Mouse (Mus musculus) cerebellum, postnatal 4 days (tissue): ENCODE measurements around the gene Mrpl16.

ENCODE experiments used
- DNase-seq, 2 experiments: peaks; one replicate each; pipeline ENCODE4 v3.0.0; 2022; ENCODE audit warnings: low spot score in 2 of 2, mixed read lengths in 1 of 2

Gene Mrpl16

DNA sequence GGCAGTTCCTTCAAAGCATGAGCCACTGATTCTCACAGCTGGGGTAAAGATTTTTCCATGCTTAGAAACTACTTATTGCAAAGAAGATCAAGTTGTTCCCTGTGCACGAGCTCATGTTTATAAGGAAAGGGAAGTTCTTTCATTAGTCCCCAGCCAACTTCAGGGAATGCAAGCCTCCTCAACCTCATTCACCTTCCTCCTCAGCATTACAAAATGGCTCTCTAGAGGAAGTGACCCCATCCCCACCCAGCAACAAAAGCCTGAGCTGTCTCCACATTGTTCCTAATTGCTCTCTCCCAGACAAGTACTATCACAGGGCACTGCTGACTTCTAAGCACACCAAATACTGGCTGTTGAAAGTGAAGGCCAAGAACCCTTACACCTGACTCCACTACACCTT, 34.2 kb downstream of the Mrpl16 start:
- DNase-seq = no peak

DNA sequence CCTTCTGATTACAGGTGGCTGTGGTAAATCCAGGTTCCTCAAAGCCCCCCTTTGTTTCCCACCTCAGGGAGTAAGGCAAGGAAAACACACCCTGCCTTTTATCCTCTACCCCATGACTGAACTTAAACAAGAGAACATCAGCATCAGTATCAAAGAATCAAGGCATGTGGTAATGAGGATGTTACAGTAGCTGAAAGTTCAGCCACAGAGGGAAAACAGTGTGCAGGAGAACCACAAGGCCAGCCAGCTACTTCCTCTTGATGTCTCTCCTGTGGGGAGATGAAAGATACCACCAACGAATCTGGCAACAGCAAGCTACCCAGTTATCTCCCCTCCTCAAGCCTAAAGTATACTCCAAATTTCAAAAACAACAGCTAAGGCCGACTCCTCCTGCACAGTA, 37.1 kb downstream of the Mrpl16 start:
- no peak for DNase-seq

DNA sequence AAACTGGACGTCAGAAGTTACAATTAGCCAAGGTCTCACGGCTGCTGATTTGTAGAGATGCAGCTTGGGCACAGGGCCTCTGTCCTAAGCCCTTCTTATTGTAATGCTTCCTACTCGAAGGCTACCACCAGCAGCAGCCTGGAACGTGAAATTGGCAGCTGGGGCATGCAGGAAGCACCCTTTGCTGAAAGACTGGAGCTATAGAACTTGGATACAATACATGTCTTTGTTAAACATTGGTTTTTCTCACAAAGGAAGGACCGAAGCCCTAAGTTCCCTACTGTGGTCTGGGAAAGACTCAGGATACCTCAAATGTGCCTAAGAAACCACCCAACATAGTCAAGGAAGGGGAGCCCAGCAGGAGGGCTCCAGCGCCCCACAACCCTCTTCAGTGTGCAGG, 37.6 kb downstream of the Mrpl16 start:
- no peak for DNase-seq

DNA sequence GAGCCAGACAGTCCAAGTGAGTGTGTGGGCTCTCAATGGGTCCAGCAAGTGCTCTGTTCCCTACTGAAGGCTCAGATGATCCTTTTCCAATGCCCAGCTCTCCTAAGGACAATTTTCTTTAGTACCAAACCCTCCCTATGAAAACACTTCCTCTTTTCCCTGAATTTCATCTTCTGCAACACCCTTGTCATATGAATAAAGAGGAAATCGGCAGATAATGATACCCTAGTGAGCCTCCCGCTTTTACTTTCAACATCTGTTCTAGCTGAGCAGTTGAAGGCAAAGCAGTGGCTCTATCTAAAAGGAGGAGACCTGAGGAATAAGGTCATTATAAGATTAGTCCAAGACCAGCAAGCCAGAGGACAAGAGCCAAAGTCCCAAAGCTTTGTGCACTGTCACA, 38.3 kb downstream of the Mrpl16 start:
- no peak for DNase-seq

DNA sequence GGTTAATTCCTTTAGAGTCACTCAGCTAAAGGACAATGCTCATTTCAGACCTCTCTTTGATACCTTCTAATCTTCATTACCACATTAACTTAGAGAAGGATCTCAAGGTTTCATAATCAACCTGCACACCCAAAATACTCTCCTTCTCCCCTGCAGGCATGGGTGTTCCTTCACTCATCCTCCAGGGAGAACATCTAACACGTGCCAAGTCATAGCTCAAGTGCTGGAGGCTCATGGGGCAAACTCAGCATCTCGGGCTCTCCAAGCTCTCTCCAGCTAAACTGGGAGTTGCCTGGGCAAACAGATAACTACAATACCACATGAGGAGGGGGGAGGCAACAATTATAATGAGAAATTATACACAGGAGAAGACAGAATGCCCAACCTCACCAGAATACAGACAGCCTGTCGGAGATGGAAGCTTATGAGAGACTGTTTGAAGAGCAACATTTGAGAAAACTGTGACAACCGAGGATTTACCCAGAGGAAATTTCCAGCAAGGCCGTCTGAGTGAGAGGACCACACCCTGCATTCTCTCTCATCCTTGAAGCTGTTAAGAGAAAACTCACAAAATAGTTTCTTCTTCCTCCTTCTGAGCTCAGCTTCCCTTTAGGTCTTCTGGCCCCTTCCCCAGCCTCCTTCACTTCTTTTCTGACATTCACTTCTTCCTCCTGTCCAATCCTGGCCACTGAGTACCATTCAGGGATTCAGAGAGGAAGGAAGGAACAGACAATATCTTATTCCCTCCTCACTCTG, 40.0 kb downstream of the Mrpl16 start:
- no peak for DNase-seq

DNA sequence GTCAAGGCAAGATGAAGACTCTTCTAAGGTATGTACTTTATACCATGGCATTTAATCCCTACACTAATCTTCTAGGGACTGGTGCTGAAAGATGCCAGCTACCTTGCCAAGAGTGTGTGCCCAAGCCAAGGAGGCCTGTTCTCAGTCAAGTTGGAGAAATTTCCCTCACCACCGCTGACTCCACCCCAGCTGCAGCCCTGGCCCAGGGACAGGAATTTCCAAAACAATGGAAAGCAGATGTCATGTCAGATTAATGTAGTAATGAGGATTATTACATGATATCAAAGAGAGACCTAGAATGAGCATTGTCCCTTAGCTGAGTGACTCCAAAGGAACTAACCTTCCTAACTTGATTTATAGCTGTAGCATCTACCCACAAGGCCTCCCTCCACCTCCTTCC, 40.7 kb downstream of the Mrpl16 start:
- DNase-seq = no peak

DNA sequence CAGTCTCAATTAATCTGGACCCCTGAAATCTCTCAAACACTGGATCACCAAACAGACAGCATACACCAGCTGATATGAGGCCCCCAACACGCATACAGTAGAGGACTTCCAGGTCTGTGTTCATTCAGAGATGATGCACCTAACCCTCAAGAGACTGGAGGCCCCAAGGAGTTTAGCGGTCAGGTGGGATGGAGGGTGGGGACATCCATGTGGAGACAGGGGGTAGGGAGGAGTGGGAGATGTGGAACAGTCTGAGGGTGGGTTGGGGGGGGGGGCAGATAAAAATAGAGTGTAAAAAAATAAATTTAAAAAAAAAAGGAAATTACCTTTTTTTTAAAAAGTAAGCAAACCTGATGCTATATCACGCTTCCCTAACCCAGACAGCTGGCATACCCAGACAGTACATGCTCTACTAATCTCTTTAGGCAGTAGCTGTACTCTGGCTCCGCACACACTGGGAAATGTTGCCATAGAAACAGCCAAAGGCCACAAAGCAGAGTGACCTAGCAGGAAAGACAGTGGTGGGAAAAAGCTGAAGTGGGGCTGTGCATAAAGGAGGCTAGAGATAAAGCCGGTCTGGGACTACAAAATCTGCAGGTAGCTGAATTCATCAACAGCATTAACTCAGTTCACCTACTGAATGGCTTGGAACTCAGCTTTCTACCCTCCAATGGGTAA, 41.6 kb downstream of the Mrpl16 start:
- no peak for DNase-seq

DNA sequence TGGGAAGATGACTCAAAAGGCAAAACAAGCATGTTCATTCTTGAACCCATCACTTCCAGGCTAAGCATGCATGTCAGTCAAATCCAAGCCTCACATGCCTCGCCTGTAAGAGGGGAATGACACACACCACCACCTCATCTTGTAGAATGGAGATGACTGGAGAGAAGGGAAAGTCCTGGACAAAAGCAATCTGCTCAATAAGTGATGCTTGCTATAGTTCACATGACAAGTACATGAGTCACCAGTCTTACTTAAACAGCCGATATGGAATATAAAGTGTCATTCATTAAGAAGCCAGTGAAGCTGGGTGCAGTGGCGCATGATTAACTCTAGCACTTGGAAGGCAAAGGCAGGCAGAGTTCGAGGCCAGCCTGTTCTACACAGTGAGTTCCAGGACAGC, 42.9 kb downstream of the Mrpl16 start:
- DNase-seq = no peak

DNA sequence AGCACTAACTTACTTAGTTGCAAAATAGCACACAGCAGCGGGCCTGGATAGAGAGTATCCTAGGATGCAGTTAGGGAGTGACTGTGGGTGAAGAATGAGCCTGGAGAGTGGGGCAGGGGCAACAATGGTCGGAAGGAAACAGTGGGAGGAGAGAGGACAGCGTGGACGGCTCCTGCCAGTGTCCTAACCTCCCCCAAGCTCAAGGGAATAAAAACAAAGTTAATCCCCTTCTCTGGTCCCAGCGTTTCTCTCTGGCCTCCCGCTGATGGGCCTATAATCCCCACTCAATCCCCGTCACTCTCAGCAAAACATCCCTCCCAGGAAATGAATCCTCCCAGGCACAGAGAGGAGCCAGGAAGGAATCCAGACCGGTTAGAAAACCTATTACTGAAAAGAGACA, 43.5 kb downstream of the Mrpl16 start:
- no peak for DNase-seq

DNA sequence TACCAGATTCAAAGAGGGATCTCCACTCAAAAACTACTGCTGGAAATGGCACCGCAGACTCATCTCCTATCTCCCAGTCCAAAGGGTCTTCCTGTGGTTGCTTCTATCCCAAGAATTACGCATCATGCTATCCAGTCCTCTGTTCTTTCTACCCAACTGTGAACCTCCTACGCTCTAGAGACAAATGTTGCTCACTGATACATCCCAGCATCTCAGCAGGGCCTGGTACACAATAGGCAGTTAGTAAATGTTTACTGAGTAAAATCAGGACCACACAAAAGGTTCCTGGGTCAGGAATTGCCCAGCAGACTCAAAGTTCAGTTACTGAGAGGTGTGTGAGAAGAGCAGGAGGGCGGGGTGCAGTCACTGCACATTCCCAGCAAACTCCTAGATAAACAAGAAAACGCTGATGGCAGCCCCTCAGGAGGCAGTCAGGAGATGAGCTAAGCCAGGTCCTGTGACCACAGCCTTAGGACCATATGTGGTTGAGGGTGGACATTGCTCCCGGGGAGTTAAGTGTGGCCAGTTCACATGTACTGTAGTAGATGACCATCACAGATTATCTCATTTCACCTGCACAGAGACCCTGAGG, 44.6 kb downstream of the Mrpl16 start:
- DNase-seq = no peak

DNA sequence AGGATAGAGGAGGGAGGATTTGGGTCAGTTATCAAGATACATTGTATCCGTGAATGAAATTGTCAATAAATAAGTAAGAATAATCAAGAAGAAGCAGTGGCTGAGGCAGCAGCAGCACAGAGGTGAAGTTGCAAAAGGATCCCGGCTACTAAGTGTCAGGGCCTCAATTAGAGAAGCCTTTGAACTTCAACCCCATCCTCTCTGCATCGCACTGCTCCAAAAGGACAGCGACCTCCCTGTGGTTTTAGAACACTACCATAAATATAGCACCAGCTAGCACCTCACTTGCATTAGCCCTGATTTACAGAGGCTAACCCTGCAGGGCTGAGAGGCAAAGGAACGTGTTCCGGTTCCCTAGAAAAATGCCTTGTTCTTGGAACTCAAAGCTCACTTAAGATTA, 46.5 kb downstream of the Mrpl16 start:
- DNase-seq = no peak

DNA sequence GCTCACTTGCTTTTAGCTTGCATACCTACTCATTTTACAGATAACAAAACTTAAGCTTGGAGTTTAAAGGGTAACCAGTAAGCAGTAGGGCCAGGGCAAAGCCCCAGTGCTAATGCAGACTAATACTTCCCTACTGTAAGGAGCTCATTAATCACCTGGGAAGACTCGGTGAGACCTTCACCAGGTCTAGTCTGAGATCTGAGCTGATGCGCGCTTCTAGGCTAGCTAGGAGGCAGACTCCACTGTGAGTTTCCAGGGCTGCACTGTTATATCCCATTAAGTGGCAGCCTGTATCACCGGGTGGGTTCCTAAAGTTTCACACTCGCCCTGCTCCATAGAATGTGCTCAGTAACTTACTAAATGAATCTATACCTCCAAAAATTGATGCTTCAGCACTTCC, 47.4 kb downstream of the Mrpl16 start:
- no peak for DNase-seq

DNA sequence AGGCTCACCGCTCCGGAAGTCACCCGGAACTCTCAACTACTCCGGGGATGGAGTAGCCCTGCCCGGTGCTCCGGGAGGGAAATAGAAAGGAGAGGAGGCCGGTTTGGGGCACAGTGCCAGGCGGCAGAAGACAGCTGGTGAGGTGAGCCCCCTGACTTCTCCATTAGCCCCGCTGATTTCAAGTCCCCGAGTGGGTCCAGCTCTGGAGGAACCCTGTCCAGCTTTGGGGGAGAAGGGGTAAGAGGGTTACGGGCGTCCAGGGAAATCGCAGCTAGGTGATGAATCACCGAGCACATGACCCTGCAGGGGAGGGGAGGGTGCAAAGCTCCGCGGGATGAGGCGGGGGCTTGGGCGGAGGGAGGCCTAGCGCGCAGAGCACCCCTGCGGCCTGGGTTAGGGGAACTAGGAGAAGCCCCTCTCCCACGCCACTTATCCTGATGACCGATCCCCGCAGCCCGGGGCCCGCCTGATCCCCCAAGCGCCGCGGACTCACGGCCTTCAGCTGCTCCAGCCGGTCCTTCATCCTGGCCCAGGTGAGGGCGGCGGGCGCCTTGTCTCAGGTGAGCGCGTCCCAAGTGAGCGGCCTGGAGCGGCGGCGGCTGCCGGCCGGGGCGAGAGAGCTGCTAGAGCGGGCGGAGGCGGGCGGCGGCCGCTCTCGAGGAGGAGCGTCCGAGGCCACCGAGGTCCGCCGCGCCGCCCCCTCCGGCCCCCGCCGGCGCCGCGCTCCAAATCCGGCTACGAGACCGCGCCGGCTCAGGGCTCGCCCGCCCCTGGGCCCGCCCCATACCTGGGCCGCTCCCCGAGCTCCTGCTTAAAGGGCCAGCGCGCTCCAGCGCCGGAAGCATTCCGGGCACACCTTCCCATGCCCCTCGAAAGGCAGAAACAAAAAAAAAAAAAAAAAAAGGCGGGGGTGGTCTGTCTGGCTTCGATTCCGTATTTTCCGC, 48.3 kb downstream of the Mrpl16 start:
- peak; percentile 23 for DNase-seq

DNA sequence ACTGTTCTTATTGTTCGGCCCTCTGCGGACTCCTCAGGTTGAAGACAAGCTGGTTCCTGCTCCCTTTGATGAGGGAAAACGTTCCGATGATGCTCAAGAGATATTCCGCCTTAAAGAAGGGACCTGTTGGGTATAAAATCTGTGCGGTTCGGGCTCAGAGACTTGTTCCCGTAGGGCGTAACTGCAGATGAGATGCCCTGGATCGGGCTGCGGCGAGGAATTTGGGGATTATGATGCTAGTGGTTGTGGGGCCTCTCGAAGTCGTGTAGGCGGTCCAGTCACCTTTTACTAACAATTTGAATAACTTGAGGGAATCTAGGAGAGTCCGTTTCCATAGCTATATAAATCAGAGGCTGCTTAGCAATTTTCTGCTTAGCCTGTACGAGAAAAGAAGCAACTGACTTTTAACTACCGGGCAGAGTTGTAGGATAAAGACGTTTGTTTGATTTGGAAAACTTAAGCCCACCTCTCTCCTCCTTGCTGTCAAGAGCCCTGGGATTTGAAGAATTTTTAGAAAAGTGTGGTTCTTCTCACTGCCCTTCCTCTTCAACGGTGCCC, 49.0 kb downstream of the Mrpl16 start, which contains the start of gene Stx3:
Gene Stx3, minus strand, starts transcription at position 261 of the 558 bp plus-strand sequence.
- no peak for DNase-seq

DNA sequence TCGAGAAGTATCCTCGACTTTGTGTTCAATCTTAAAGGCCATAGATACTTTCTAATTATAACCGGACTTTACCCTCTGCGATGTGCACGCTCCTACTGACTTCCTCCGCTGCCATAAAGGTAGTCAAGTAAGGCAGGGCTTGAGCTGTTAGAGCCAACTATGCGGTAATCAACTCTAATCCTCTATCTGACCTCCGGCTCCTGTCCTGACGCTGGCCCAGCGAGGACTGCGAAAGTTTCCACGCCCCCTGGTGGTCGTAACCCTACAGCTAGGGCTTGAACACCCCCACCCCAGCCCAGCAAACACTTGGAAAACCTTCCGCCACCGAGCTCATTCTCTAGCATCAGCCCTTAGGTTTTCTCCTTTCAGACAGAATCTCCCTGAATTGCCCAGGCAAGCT, 49.6 kb downstream of the Mrpl16 start:
- peak; percentile 71 to 84 for DNase-seq

DNA sequence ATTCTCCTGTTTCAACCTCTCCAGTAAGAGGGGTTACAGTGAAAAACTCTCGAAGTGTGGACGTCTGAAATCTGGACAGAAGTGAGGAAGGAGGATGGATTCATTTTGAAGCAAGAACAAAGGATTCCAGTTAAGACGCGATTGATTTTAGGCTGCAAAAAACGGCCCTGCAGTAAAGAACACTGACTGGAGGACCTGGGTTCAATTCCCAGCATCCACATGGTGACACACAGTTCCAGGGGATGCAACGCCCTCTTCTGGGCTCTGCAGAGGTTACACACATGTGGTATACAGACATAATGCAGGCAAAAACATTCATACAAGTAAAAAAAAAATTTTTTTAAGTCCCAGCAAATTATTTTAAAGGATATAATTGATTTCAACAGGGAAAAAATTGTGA, 50.0 kb downstream of the Mrpl16 start:
- DNase-seq = no peak

DNA sequence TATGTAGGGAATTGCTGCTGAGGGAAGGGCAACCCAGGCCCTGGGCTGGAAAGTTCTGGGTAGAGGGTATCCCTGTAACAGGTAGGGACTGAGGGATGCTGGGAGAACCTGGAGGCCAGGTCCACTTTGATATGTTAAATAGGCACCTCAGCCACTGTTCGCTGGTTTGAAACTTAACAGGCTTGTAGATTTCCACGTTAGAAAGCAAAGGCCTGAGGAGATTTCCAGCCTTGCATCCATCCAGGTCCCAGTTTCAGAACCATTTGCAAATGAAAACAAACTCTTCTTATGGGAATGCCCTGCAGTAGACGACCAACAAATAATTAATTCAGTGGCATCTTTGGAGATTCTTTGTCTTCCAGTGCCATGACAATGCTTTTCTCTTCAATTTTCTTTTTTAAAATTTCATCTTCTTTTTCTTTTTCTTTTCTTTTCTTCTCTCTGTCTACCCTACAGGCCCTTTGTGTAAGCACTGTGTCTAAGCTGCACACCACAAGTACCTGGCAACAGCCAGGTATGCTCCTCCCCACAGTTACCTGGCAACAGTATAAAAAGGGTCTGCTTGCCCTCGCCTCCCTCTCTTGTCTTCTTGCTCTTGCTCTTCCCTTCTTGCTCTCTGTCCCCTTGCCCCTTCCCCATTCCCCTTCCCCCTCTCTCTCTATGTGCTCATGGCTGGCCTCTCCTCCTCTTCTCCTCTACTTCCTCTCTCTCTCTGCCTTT, 53.3 kb downstream of the Mrpl16 start:
- no peak for DNase-seq
